Mouse (Mus musculus) CD4-positive helper T cell, adult 2 months (primary cell): ENCODE measurements around the gene Pomgnt1.
A peak's percentile ranks its signal among the peaks of the same experiment; 100 is the strongest.

Source experiments
- DNase-seq: peaks from one replicate; pipeline ENCODE4 v3.0.0-alpha.2; 2012; ENCODE audit warnings: low read depth, missing footprints, low spot score

The Pomgnt1 gene

DNA sequence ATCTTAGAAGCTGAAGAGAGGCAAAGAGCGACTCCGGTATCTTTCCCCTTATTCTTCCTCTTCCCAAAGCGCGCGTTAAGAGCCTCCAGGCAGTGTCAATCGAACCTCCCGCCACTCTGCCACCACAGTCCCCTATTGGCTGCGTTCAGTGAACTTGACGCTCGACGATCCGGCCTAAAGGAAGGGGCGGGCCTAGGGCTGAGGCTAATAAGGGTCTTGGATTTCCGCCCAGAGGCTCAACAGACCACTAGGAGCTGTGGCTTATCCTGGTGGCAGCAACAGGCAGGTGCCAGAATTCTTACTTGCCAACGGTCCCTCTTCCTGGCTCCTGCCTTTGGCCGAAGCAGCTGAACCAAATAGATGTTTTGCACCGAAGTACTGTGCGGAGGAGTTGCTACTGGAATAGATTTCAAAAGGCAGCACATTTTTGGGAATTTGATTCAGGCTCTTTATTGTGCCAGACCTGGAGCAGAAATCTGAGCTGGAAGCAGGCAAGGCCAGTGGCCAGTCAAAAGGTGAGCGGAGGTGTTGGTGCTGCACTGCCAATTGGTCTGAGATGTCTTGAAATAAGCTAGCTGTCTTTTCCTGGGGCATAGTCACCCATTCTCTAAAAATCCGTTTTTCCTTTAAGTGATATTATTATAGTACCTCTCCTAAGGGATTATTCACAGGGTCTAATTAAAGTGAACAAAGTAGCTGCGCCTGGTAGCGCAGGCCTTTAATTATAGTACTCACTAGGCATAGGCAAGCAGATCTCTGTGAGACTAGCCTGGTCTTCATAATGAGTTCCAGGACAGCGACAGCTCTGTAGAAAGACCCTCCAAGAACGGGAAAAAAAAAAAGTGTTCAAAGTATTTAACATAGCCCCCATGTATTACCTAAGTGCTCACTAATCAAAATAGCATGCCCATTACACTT, at the start of gene Pomgnt1, which contains the start of gene Rad54l:
Gene Pomgnt1 (plus strand): TSS at position 239 of the 918 bp plus-strand sequence.
Gene Rad54l (minus strand): TSS at position 89 of the 918 bp plus-strand sequence.
- peak; percentile 81 for DNase-seq

- DNase-seq, result peak; percentile 61
These were observed 49.4 kb upstream of the Pomgnt1 start for GRCm38 (mm10) chr4:116074145-116074675.

- DNase-seq, result peak; percentile 98
These were observed 48.6 kb upstream of the Pomgnt1 start, which contains the start of the genes Uqcrh and Lrrc41 for GRCm38 (mm10) chr4:116074861-116075620. Gene Uqcrh, minus strand, starts transcription at chr4:116075071. Gene Lrrc41, plus strand, starts transcription at chr4:116075269.

DNA sequence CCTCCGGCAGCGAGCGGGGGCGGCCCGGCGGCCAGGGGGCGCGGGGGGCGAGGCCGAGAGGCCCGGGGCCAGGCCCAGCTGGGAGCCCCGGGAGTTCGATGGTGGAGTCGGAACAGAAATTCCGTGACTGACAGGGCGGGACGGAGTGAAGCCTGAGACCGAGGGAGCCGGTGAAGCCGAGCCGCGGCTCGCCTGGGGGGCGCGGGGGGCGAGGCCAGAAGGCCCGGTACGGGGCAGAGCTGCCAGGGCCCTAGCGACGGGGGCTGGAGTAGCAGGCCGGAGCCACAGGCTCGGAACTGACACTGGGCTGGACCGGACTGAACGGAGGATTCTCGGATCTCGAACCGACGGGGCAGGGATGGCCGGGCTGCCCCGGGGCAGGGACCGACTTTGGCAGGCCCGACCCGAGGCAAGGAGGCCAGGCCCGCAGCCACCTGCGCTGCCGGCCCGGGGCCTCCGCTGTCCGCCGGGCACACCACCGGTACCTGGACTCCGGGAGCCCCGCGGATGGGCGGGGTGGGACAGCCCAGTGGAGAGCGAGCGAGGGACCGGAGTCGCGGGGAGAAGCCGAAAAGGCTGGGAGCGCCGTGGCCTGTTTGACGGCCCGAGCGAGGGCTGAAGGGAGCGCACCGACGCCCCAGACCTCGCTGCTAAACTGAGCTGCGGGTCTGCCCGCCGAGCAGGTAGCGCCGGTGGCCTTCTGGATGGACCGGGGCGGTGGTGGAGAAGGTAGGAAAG, 47.8 kb upstream of the Pomgnt1 start:
- peak; percentile 77 for DNase-seq

DNA sequence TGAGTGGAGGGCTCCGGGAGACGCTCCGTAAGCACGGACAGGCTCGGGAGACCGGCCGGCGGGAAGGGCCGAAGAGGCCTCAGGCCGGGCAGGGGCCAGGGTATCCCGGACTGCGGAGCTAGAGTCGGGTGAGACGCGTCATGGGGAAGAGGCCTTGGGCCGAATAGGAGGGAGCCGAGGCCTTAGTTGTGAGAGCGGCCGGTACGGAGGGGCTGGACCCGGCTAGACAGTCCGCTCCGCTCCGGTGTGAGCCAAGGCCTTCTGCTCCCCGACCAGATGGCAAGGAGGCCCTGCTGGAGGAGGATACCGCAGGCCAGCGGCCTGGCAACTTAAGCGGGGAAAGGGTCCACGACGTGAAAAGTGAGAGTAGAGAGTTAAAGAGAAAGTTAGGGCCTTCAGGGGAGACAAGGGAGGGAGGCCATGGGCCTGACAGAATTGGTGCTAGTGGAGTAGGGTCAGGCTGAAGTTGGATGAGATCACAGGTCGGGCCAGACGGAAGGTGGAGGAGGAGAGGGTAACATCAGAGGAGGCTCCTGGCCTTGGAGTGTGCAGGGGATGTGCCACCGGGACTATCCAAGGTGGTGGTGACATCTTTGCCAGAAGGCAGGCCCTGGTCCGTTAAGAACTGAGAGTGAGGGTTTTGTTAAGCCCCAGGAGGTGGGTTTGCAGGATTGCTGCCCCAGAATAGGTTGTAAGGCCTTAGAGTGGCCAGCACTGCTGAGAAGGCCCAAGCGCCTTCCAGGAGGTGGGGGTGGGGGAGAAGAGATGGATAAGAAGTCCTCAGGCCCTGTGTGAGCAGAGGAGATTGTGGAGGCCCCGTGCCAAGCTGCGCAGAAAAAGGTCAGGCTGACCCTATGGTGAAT, 47.0 kb upstream of the Pomgnt1 start:
- DNase-seq, result peak; percentile 35

GRCm38 (mm10) chr4:116077240-116078095, 46.2 kb upstream of the Pomgnt1 start:
- no peak for DNase-seq

GRCm38 (mm10) chr4:116088510-116089249, 35.0 kb upstream of the Pomgnt1 start:
- no peak for DNase-seq

DNA sequence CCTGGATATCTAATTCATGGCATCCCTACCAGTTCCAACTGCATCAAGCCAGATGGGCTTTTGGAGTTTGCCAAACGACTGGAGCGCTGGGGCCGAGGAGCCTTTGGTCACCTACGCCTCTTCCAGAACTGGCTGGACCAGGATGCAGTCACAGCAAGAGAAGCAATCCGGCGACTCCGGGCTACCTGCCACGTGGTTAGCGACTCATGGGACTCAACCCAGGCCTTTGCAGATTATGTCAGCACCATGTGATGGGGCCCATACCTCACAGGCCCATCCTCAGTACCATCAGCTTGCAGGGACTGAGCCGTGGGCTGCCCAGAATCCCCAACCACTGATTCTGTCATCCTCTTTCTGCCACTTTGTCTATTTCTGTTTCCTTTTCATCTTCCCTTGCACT, 27.3 kb upstream of the Pomgnt1 start:
- DNase-seq, result no peak

DNA sequence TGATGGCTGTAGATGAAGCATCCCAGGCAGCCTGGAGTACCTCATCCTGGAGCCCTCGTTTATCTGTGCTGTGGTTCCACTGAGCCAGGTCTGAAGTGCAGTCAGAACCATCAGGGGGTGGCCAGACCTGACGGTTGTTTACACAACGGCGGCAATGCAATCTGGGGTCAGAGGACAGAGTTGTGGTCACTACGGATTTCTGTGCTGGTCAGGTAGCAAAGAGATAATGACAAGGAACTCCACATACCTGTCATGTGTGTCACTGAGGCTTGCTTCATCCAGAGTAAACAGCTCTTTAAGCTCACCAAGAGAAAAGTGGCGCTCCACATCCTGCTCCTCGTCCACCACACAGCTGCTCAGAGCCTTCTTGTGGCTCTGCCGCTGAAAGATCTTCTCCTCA, 26.4 kb upstream of the Pomgnt1 start:
- DNase-seq, result no peak

GRCm38 (mm10) chr4:116100959-116101358, 22.7 kb upstream of the Pomgnt1 start:
- no peak for DNase-seq

GRCm38 (mm10) chr4:116105278-116105677, 18.4 kb upstream of the Pomgnt1 start:
- DNase-seq, result no peak

DNA sequence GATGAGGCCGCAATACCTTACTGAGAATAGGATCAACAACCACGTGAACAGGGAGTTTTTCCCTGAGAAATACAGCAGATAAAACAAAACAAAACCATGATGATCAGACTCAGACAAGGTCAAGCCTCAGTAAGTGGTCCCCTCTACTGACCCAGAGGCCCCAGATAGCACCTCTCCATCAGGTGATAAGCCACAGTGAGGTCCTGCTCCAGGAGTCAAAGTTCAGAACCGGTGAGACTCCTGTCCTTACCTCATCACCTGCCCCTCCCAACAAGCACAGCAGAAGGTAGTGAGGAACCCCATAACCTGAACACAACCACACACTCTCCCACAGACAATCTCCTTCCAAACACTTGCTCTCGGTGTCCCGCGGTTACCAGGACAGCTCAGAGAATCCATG, 12.9 kb upstream of the Pomgnt1 start:
- DNase-seq, result no peak

- DNase-seq, result no peak
These were observed 12.2 kb upstream of the Pomgnt1 start for GRCm38 (mm10) chr4:116111486-116111885.

GRCm38 (mm10) chr4:116122762-116123161, 878 bp upstream of the Pomgnt1 start:
- peak; percentile 22 for DNase-seq

- peak; percentile 32 for DNase-seq
These were observed 2.3 kb downstream of the Pomgnt1 start for GRCm38 (mm10) chr4:116125803-116126386.

DNA sequence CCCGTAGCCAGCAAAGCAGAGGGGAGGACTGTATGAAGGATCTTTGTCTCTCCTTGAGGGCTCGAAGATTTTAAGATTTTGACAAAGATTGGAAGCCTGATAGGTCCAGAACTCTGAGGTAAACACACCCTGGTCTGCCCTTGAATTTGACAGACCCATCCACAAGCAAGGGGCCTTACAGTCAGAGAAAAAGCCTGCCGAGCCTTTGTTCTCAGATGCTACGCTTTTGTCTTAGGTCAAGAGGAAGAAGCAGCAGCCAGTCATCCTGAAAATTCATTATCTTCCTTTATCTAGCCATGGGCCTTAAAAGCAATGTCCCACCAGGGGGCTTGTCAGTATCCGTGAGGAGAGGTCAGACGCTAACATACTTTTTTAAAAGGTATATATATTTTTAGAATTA, 4.3 kb downstream of the Pomgnt1 start:
- DNase-seq, result no peak

DNA sequence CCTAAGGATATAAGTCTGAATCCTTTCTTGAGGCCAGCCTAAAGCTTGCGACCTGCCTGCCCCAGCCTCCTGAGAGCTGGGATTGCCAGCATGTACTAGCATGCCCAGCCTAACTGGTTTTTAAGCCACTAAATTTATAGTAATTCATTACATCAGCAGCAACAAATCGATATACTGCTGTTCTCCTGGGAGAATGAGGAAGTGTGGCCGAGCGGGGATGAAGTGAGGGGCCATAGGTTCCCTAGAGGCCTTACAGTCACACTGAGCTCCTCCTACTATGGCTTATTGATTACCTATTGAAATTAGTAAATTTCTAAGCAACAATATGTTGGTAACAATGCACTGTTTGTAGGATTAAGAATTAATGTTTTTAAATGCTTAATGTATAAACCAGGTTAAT, 9.5 kb downstream of the Pomgnt1 start:
- DNase-seq, result no peak

DNA sequence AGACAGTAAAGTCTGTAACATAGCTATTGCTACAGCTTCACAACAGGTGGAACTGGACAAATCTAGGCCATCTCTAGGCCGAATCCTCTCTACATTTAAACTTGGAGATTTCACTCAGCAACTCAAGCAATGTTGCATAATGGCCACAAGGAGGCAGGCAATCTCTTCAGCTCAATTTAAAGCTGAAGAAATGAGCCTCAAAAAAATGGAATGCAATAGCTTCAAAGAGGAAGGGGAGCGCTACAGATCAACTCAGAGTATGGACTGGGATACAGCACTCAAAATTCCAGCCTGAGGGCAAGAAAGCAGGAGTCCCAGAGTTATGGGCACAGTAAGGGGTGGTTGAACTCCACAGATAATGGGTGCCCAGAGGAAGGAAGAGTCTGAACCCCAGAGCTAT, 11.3 kb downstream of the Pomgnt1 start:
- DNase-seq, result peak; percentile 37
